Mouse (Mus musculus): ENCODE data around the gene Micall1. TPM values are rescaled to one million over a fixed set of nuclear protein-coding genes. Genes with fewer than 3 reads are reported as not detected.

Gene Micall1
- total RNA-seq, 2 experiments from 2014 or later, result 33.1 to 34.5 TPM

Other genes starting within 250 kb of the Micall1 start
- gene Gga1, start 231.7 kb upstream of the Micall1 start, total RNA-seq (2021), result 10 to 100 TPM; 56.2 to 58.6 TPM
- gene Gm49510, start 209.2 kb upstream of the Micall1 start, total RNA-seq (2021), result under 1 TPM in 1 of 2 experiments, not detected in 1; 0.33 TPM
- 10 to 100 TPM; 32.0 to 33.3 TPM for gene Sh3bp1, start 209.1 kb upstream of the Micall1 start, total RNA-seq (2021)
- 100 to 1,000 TPM; 171 to 176 TPM for gene Pdxp, start 195.0 kb upstream of the Micall1 start, total RNA-seq (2021)
- gene Lgals1, start 182.2 kb upstream of the Micall1 start, total RNA-seq (2021), result 10 to 100 TPM; 18.2 to 19.2 TPM
- gene Nol12, start 174.0 kb upstream of the Micall1 start, total RNA-seq (2021), result 10 to 100 TPM; 36.7 to 39.5 TPM
- gene Triobp, start 161.2 kb upstream of the Micall1 start, total RNA-seq (2021), result 10 to 100 TPM in 1 of 2 experiments, 1 to 10 TPM in 1; 7.7 to 12.7 TPM
- gene H1f0, start 80.4 kb upstream of the Micall1 start, total RNA-seq (2021), result 10 to 100 TPM; 88.9 to 89.5 TPM
- gene Galr3, start 67.0 kb upstream of the Micall1 start, total RNA-seq (2021), result not detected
- gene Ankrd54, start 46.0 kb upstream of the Micall1 start, total RNA-seq (2021), result 10 to 100 TPM; 17.6 to 20.7 TPM
- 10 to 100 TPM; 69.4 to 74.8 TPM for gene Eif3l, start 33.7 kb upstream of the Micall1 start, total RNA-seq (2021)
- gene Polr2f, start 32.1 kb downstream of the Micall1 start, total RNA-seq (2021), result 100 to 1,000 TPM in 1 of 2 experiments, 10 to 100 TPM in 1; 98.9 to 101 TPM
- gene 1700088E04Rik, start 32.4 kb downstream of the Micall1 start, total RNA-seq (2021), result 1 to 10 TPM; 8.9 to 9.3 TPM
- gene Sox10, start 56.3 kb downstream of the Micall1 start, total RNA-seq (2021), result 10 to 100 TPM; 28.9 to 31.6 TPM
- gene Pick1, start 120.3 kb downstream of the Micall1 start, total RNA-seq (2021), result 10 to 100 TPM; 43.9 to 48.3 TPM
- gene Gm49486, start 120.5 kb downstream of the Micall1 start, total RNA-seq (2021), result under 1 TPM; 0.50 to 0.99 TPM
- gene Slc16a8, start 145.9 kb downstream of the Micall1 start, total RNA-seq (2021), result under 1 TPM in 1 of 2 experiments, not detected in 1; 0.30 TPM
- 1 to 10 TPM; 1.8 to 2.6 TPM for gene Baiap2l2, start 176.6 kb downstream of the Micall1 start, total RNA-seq (2021)
- 10 to 100 TPM; 22.3 to 23.1 TPM for gene Pla2g6, start 219.5 kb downstream of the Micall1 start, total RNA-seq (2021)
- gene Maff, start 237.7 kb downstream of the Micall1 start, total RNA-seq (2021), result 1 to 10 TPM; 1.4 to 2.3 TPM